Mouse (Mus musculus) forebrain, embryonic 15.5 days (tissue): ENCODE results near the gene Ccdc136. TPM values are rescaled to one million over a fixed set of nuclear protein-coding genes. Genes with fewer than 3 reads are reported as not detected.

Experiments used
- ATAC-seq: fragments of 200-750 bp; cut with Nextera tagmentation; replicated peaks from 2 replicates; pipeline ENCODE4 v1.8.0; 2017; ENCODE audit warnings: mild to moderate bottlenecking, moderate TSS enrichment, moderate library complexity
- H3K27ac ChIP-seq: fragments of 300-500 bp; sonication (generic); replicated peaks from 2 replicates; pipeline ENCODE4 v1.5.1; 2015; ENCODE audit warnings: mild to moderate bottlenecking, inconsistent platforms
- H3K27me3 ChIP-seq: fragments of 300-500 bp; sonication (generic); 2 replicates; pipeline ENCODE4 v1.6.1; 2015; ENCODE audit warnings: inconsistent platforms
- H3K36me3 ChIP-seq: fragments of 300-500 bp; sonication (generic); 2 replicates; pipeline ENCODE4 v1.6.1; 2015; ENCODE audit warnings: mild to moderate bottlenecking, inconsistent platforms
- H3K4me1 ChIP-seq: fragments of 300-500 bp; sonication (generic); 2 replicates; pipeline ENCODE4 v1.6.1; 2015; ENCODE audit warnings: inconsistent platforms
- H3K4me2 ChIP-seq: fragments of 300-500 bp; sonication (generic); replicated peaks from 2 replicates; pipeline ENCODE4 v1.6.1; 2015; ENCODE audit warnings: mild to moderate bottlenecking, inconsistent platforms
- H3K4me3 ChIP-seq: fragments of 300-500 bp; sonication (generic); 2 replicates; pipeline ENCODE4 v1.5.1; 2015; ENCODE audit warnings: mild to moderate bottlenecking, inconsistent platforms
- H3K9ac ChIP-seq: fragments of 300-500 bp; sonication (generic); replicated peaks from 2 replicates; pipeline ENCODE4 v1.6.1; 2015; ENCODE audit warnings: mild to moderate bottlenecking, inconsistent platforms
- H3K9me3 ChIP-seq: fragments of 300-500 bp; sonication (generic); 2 replicates; pipeline ENCODE4 v1.6.1; 2016; ENCODE audit warnings: inconsistent platforms
- WGBS: fragments of 180-500 bp; shearing (Covaris S2); methylation state at CpG from one replicate; pipeline ENCODE4 v1.1.7; 2015; ENCODE audit warnings: mixed read lengths; 5-methylcytosine and 5-hydroxymethylcytosine counted together
- polyA plus RNA-seq: library from polyadenylated mRNA; unstranded; fragments of >200 nt; fragmentation: Nextera tagmentation; extraction: Ambion mirVana; gene quantifications from 2 replicates; pipeline ENCODE4 v1.2.1, GENCODE M21; 2015

Gene Ccdc136
- polyA plus RNA-seq, 1 experiment from 2014 or later = 42.2 TPM

DNA sequence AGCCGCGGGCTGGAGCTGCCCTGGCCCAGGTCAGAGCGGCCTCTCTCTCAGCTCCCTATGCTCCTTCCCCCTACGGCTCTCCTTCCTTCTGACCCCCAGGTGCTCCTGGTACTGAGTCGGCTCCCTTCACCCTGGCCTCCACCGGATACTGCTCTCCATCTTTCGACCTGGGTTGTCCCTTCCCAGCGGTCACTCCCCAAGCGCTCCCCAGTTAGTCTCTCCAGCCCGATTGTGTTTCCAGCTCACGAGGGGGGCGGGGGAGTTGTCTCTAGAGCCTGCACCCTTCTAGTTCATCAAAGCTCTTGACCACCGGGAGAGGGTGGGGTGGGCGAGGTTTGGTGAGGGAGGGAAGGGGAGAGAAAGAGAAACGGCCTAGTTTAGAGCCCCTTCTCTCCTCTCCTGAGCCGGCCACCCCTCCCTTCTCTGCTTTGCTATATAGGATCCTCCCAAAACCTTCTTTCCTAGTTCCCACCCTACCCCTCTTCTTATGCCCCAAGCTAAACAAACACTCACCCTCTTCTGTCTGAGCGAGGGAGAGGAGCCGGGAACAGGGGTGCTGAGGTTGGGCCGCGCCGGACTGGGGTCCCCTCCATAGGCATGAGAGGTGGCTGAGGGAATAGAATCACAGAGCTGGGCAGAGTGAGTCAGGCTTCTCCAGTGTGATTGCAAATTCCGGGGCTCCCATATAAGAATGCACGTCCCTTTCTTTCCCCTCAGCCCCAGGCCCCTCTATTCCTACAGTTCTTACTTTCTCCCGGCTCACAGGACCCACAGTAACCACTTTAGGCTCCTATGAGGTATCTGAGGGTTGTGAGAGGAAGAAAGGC lies 818 bp downstream of the Ccdc136 start:
- under 1% methylated on average over 24 of the region's 24 CpGs for WGBS
- Histone ChIP-seq H3K9ac (peak overlapping the region; percentile 78), H3K9me3 (no peaks in the 10 kb centered on the region), H3K4me2 (peak overlapping the region; percentile 90), H3K4me1 (peaks cover 19% of the 10 kb centered on the region), H3K27me3 (no peaks in the 10 kb centered on the region), H3K36me3 (no peaks in the 10 kb centered on the region), H3K27ac (peak overlapping the region; percentile 84), H3K4me3 (peak overlapping the region; percentile 71)
- ATAC-seq = peak; percentile 66

DNA sequence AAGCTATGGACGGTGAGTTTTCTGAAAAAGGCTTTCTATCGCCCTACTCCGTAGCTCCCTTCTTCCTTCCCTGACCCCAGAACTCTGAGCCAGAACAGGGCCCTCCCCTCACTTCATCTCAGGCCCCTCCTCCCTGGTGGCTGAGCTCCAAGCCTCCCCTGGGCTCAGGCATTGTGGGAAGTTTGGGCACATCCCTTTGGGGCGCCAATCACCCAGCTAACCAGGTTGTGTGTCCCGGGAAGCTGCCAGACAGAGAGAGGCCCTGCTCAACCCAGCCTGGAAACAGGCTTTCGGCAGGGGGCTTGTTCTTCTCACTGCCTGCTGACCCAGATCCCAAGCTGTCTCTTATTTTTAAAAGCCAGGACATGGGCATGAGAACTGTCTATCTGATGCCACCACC lies 1.5 kb downstream of the Ccdc136 start:
- Histone ChIP-seq H3K4me1 (peaks cover 20% of the 10 kb centered on the region), H3K27ac (peak overlapping the region; percentile 84), H3K4me2 (peak overlapping the region; percentile 90), H3K36me3 (no peaks in the 10 kb centered on the region), H3K4me3 (peak overlapping the region; percentile 71), H3K9ac (peak overlapping the region; percentile 78), H3K27me3 (no peaks in the 10 kb centered on the region), H3K9me3 (no peaks in the 10 kb centered on the region)
- ATAC-seq = peak; percentile 68
- WGBS = 3% methylated on average over 6 of the region's 6 CpGs

DNA sequence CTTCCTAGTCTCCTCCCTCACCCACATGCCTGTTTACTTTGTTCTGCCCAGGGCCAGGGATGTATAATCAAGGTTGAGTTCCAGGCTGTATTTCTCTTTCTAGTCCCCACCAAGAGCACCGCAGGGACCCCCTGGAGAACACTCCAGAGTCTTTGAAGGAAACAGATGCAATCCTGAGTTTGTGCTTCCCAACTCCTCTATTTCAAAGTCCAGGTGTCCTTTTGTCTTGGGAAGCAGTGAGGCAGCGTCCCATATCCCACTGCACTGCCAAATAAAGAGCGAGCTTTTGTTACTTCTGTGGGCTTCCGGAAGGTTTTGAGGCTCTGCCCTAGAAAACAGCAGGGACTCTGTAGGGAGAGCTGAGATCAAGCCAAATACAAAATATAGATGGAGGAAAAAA lies 3.7 kb downstream of the Ccdc136 start:
- WGBS = 79% methylated on average over 4 of the region's 4 CpGs
- H3K4me2 ChIP-seq = no peak overlapping the region
- no peak overlapping the region for H3K27ac ChIP-seq
- no peaks in the 10 kb centered on the region for H3K36me3 ChIP-seq
- H3K27me3 ChIP-seq = no peaks in the 10 kb centered on the region
- no peaks in the 10 kb centered on the region for H3K9me3 ChIP-seq
- no peak overlapping the region for H3K4me3 ChIP-seq
- no peak overlapping the region for H3K9ac ChIP-seq
- no peak for ATAC-seq
- H3K4me1 ChIP-seq = peaks cover 24% of the 10 kb centered on the region

DNA sequence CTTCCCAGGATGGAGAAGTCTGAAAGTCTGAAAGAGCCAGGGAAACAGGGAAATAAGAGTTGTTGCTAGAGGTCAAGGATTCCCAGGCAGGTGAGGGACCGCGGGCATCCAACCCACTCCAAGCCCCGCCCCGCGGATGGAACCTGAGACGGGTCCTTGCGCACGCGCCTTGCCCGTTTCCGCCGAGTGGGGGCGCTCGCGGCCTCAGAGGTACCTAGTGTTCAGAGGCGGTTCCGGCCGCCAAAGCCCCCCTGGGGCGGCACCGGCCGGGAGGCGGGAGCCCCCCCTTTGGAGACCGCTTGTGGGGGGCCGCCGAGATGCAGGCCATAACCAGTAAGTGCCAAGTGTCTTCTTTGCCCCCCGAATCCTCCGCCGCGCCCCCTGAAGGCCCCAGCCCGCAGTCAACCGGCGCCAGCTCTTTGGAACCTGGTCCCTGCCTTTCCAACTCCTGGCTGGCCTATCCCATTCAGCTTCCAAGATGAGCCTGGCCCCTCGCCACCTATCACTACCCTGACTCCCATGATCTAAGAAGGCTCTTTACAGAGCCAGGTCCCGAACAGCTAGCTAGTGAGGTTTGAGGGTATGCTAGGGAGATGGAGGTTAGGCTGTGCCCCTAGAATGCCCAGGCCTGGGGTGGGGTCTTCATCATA lies 6.7 kb downstream of the Ccdc136 start:
- no peak overlapping the region for H3K27ac ChIP-seq
- no peak for ATAC-seq

DNA sequence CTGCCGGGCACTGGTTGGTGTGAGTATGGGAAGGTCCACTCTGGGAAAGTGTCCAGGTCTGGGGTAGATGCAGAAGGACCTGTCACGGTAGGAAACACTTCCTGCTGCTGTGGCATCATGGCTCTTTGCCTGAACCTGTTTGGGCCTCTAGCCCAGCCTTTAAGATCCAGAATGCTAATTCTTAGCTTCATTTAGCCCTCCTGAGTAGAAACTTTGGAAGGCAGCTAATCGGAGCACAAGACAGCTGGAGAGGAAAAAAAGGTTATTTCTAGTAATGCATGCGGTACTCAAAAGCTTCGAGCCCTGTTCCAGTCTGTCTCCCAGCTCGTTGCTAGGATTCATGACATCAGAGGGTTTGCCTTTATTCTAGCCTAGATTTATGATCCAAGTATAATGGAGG lies 10.3 kb downstream of the Ccdc136 start:
- peaks cover 5% of the 10 kb centered on the region; the same call in 1 of the 2 replicates for H3K4me1 ChIP-seq
- H3K9ac ChIP-seq = no peak overlapping the region
- no peaks in the 10 kb centered on the region for H3K27me3 ChIP-seq
- 73% methylated on average over 6 of the region's 6 CpGs for WGBS
- H3K27ac ChIP-seq = no peak overlapping the region
- H3K9me3 ChIP-seq = no peaks in the 10 kb centered on the region
- H3K36me3 ChIP-seq = peaks cover 24% of the 10 kb centered on the region
- no peak overlapping the region for H3K4me2 ChIP-seq
- no peak for ATAC-seq
- H3K4me3 ChIP-seq = no peak overlapping the region

More for the DNA sequence above, 6.7 kb downstream of the Ccdc136 start:
- WGBS = 7% methylated on average over 33 of the region's 34 CpGs
- no peak overlapping the region for H3K9ac ChIP-seq
- no peaks in the 10 kb centered on the region for H3K27me3 ChIP-seq
- H3K4me3 ChIP-seq = no peak overlapping the region
- peak overlapping the region; percentile 25; the same call in 1 of the 2 replicates for H3K4me2 ChIP-seq
- 0 out of 2 replicates have a peak, but pooled peaks cover 2% of the 10 kb centered on the region for H3K36me3 ChIP-seq
- no peaks in the 10 kb centered on the region for H3K9me3 ChIP-seq
- peaks cover 8% of the 10 kb centered on the region for H3K4me1 ChIP-seq

DNA sequence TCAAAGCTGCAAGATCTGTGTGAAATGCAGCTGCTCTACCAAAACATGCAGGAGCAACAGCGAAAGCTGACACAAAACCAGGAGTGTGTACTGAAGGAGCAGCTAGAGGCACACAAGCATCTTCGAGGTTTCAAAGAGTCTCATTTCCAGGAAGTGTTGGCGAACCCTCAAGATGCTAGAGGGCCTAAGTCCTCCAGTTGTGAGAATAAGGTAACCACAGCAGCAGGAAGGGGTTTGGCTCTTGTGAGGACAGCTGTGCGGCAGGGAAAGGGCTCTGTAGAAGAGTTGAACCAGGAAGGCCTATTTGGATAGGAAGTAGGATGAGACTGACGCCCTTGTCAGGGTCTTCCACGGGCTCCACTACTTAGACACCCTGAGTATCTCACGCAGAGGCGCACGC lies 19.3 kb downstream of the Ccdc136 start:
- H3K9me3 ChIP-seq = no peaks in the 10 kb centered on the region
- H3K9ac ChIP-seq = no peak overlapping the region
- no peak for ATAC-seq
- no peak overlapping the region for H3K27ac ChIP-seq
- H3K4me3 ChIP-seq = no peak overlapping the region
- H3K4me2 ChIP-seq = no peak overlapping the region
- peaks cover 45% of the 10 kb centered on the region for H3K36me3 ChIP-seq
- 89% methylated on average over 9 of the region's 9 CpGs for WGBS
- H3K27me3 ChIP-seq = no peaks in the 10 kb centered on the region
- no peaks in the 10 kb centered on the region for H3K4me1 ChIP-seq

GRCm38 (mm10) chr6:29420596-29420995 lies 24.5 kb downstream of the Ccdc136 start:
- Histone ChIP-seq H3K4me3 (no peak overlapping the region), H3K4me2 (no peak overlapping the region), H3K27ac (no peak overlapping the region), H3K36me3 (peaks cover 9% of the 10 kb centered on the region; the same call in 1 of the 2 replicates), H3K4me1 (no peaks in the 10 kb centered on the region), H3K9ac (no peak overlapping the region), H3K9me3 (no peaks in the 10 kb centered on the region), H3K27me3 (no peaks in the 10 kb centered on the region)
- no peak for ATAC-seq
- WGBS = 92% methylated on average over 2 of the region's 2 CpGs

DNA sequence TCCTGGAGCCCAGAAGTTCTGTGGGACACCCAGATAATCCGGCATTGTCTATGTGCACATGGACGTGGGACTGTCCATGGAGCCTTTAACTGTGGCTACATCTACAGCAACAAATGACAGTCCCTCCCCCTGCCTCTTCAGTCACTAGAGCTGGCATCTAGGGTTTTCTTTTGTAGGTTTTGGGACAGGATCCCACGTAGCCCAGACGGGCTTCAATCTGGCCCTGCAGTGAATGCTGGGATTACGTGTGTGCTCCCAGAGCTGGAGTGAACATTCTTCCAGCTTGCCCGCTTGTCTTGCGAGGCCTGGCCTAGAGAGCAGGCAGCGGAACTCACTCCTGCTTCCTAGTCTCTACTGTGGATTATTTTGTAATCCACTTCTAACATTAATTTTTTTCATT lies 29.0 kb downstream of the Ccdc136 start:
- no peaks in the 10 kb centered on the region for H3K4me1 ChIP-seq
- H3K27ac ChIP-seq = no peak overlapping the region
- H3K36me3 ChIP-seq = no peaks in the 10 kb centered on the region
- no peak overlapping the region for H3K4me3 ChIP-seq
- ATAC-seq = no peak
- no peak overlapping the region for H3K4me2 ChIP-seq
- no peak overlapping the region for H3K9ac ChIP-seq
- WGBS = 77% methylated on average over 8 of the region's 8 CpGs
- H3K27me3 ChIP-seq = no peaks in the 10 kb centered on the region
- no peaks in the 10 kb centered on the region for H3K9me3 ChIP-seq

GRCm38 (mm10) chr6:29426331-29426730 lies 30.2 kb downstream of the Ccdc136 start:
- no peak for ATAC-seq
- Histone ChIP-seq H3K4me1 (peaks cover 3% of the 10 kb centered on the region; the same call in 1 of the 2 replicates), H3K4me2 (no peak overlapping the region), H3K36me3 (no peaks in the 10 kb centered on the region), H3K4me3 (no peak overlapping the region), H3K27ac (no peak overlapping the region), H3K9me3 (no peaks in the 10 kb centered on the region), H3K9ac (no peak overlapping the region), H3K27me3 (no peaks in the 10 kb centered on the region)
- 83% methylated on average over 6 of the region's 6 CpGs for WGBS

DNA sequence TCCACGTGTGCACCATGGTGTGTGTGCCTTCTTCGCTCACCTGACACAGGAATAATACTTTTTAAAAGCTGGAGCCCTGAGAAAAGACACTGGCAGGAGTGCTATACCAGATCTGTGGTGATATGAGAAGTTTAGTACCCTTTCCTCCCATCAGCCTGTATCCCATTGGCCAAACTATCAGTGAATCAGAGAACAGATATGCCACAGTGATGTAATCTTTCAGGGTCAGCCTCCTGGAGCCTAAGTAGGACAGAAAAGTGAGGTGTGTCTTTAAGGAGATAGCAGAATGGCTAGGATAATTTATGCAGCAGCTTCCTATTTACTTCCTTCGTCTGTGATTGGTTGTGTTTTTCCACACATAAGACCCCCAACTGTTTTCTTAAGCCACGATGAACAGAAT lies 32.1 kb downstream of the Ccdc136 start:
- H3K4me2 ChIP-seq = no peak overlapping the region
- ATAC-seq = no peak
- WGBS = 58% methylated on average over 4 of the region's 4 CpGs
- H3K4me1 ChIP-seq = peaks cover 18% of the 10 kb centered on the region
- no peaks in the 10 kb centered on the region for H3K9me3 ChIP-seq
- H3K36me3 ChIP-seq = no peaks in the 10 kb centered on the region
- H3K27me3 ChIP-seq = peaks cover 5% of the 10 kb centered on the region; the same call in 1 of the 2 replicates
- no peak overlapping the region for H3K9ac ChIP-seq
- H3K4me3 ChIP-seq = no peak overlapping the region
- H3K27ac ChIP-seq = no peak overlapping the region

DNA sequence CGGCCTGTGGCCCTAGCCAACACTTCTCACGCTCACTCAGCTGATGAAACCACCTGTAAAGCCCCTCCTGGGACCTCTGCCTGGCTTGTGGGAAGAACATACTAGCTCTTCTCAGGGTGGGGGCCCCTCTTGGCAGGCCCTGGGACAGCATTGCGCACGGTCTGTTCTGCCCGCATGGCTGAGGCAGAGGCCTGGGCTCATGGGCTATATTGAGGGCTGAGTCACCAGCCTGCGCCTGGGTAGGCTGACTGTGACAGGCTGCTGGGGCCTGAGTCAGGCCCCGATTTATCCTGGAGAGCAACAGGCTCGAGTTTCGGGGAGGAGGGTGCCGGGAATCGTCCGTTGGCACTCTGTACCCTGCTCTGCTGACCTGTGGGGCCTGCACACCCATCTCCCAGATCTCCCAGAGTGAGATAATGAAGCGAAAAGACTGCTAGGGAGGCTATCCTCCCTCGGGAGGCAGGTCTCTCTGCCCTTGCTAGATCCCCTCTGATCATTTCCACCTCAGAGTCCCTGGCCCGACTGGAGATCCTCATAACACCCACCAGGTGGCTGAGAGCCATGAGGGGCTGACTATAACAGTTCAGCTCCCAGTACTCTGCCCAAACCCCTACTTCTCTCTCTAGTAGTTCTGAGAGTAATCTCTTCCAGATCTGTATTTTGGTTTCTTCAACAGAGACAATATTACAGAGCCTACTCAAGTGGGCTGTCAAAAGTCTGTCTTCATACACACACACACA lies 34.7 kb downstream of the Ccdc136 start:
- WGBS = 47% methylated on average over 15 of the region's 15 CpGs
- Histone ChIP-seq H3K4me2 (no peak overlapping the region), H3K9me3 (no peaks in the 10 kb centered on the region), H3K4me3 (no peak overlapping the region), H3K36me3 (no peaks in the 10 kb centered on the region), H3K9ac (no peak overlapping the region), H3K27me3 (peaks cover 24% of the 10 kb centered on the region), H3K4me1 (peaks cover 44% of the 10 kb centered on the region), H3K27ac (no peak overlapping the region)
- ATAC-seq = no peak

- Histone ChIP-seq H3K9me3 (no peaks in the 10 kb centered on the region), H3K4me1 (peaks cover 51% of the 10 kb centered on the region), H3K27ac (no peak overlapping the region), H3K36me3 (no peaks in the 10 kb centered on the region), H3K27me3 (peaks cover 25% of the 10 kb centered on the region), H3K4me3 (no peak overlapping the region), H3K9ac (no peak overlapping the region), H3K4me2 (no peak overlapping the region)
- ATAC-seq = no peak; the same call in 1 of the 2 replicates
- whole genome bisulfite sequencing = 31% methylated on average over 5 of the region's 5 CpGs
These were observed 35.4 kb downstream of the Ccdc136 start for GRCm38 (mm10) chr6:29431473-29431872.
